Mouse (Mus musculus): ENCODE results near the gene Lyrm9.

- TF ChIP-seq NANOG (IDR thresholded peaks at IDR 0.05; ENCODE audit: borderline replicate concordance, low read length) (no peak), CTCF (conservative IDR thresholded peaks at IDR 0.05; ENCODE audit: low read length) (no peak), POU5F1 (IDR thresholded peaks at IDR 0.05; ENCODE audit: borderline replicate concordance, low read length) (no peak)
Measured at GRCm38 (mm10) chr11:78887102-78887971, 61.0 kb downstream of the Lyrm9 start.

Measured in E14TG2a.4 (cell line).